Mouse (Mus musculus) heart, embryonic 16.5 days (tissue): ENCODE measurements around the gene 3300002I08Rik. TPM values are rescaled to one million over a fixed set of nuclear protein-coding genes. Genes with fewer than 3 reads are reported as not detected.
A peak's percentile ranks its signal among the peaks of the same experiment; 100 is the strongest.
"Not testable (repeated sequence)": the region's sequence is repeated elsewhere in the genome, so short reads cannot be mapped to it uniquely, and the experiment has no call there.

Source experiments
- ATAC-seq: fragments of 200-750 bp; cut with Nextera tagmentation; replicated peaks from 2 replicates; pipeline ENCODE4 v1.8.0; 2017; ENCODE audit warnings: moderate number of reproducible peaks; ENCODE audit not compliant: insufficient read depth, low FRiP score; ENCODE audit errors: extremely low read depth
- H3K27ac ChIP-seq: fragments of 300-500 bp; sonication (generic); 2 replicates; pipeline ENCODE4 v1.5.1; 2014; ENCODE audit warnings: mild to moderate bottlenecking, low read length, control low read depth, moderate library complexity
- H3K27me3 ChIP-seq: fragments of 300-500 bp; sonication (generic); 2 replicates; pipeline ENCODE4 v1.6.1; 2014; ENCODE audit warnings: low read length, mixed read lengths; ENCODE audit not compliant: control insufficient read depth, insufficient read depth
- H3K36me3 ChIP-seq: fragments of 300-500 bp; sonication (generic); 2 replicates; pipeline ENCODE4 v1.6.1; 2014; ENCODE audit not compliant: control insufficient read depth, insufficient read depth
- H3K4me1 ChIP-seq: fragments of 300-500 bp; sonication (generic); 2 replicates; pipeline ENCODE4 v1.6.1; 2014; ENCODE audit warnings: low read length, mixed read lengths; ENCODE audit not compliant: control insufficient read depth, insufficient read depth
- H3K4me2 ChIP-seq: fragments of 300-500 bp; sonication (generic); 2 replicates; pipeline ENCODE4 v1.6.1; 2014; ENCODE audit warnings: low read depth, mild to moderate bottlenecking, control low read depth, low read length
- H3K4me3 ChIP-seq: fragments of 300-500 bp; sonication (generic); 2 replicates; pipeline ENCODE4 v1.5.1; 2014; ENCODE audit warnings: mild to moderate bottlenecking, control low read depth, low read length
- H3K9ac ChIP-seq: fragments of 300-500 bp; sonication (generic); 2 replicates; pipeline ENCODE4 v1.6.1; 2014; ENCODE audit warnings: low read length, control low read depth
- H3K9me3 ChIP-seq: fragments of 300-500 bp; sonication (generic); replicated peaks from 2 replicates; pipeline ENCODE4 v1.6.1; 2016; ENCODE audit warnings: low read length; ENCODE audit not compliant: control insufficient read depth
- WGBS: fragments of 180-500 bp; shearing (Covaris S2); extraction: QIAGEN DNeasy Blood & Tissue Kit; methylation state at CpG from one replicate; pipeline ENCODE4 v1.1.7; 2014; 5-methylcytosine and 5-hydroxymethylcytosine counted together
- polyA plus RNA-seq: library from polyadenylated mRNA; unstranded; fragments of >200 nt; fragmentation: Nextera tagmentation; extraction: Ambion mirVana; gene quantifications from 2 replicates; pipeline ENCODE4 v1.2.1, GENCODE M21; 2015

The 3300002I08Rik gene
- polyA plus RNA-seq, 1 experiment from 2014 or later, result 4.9 TPM

DNA sequence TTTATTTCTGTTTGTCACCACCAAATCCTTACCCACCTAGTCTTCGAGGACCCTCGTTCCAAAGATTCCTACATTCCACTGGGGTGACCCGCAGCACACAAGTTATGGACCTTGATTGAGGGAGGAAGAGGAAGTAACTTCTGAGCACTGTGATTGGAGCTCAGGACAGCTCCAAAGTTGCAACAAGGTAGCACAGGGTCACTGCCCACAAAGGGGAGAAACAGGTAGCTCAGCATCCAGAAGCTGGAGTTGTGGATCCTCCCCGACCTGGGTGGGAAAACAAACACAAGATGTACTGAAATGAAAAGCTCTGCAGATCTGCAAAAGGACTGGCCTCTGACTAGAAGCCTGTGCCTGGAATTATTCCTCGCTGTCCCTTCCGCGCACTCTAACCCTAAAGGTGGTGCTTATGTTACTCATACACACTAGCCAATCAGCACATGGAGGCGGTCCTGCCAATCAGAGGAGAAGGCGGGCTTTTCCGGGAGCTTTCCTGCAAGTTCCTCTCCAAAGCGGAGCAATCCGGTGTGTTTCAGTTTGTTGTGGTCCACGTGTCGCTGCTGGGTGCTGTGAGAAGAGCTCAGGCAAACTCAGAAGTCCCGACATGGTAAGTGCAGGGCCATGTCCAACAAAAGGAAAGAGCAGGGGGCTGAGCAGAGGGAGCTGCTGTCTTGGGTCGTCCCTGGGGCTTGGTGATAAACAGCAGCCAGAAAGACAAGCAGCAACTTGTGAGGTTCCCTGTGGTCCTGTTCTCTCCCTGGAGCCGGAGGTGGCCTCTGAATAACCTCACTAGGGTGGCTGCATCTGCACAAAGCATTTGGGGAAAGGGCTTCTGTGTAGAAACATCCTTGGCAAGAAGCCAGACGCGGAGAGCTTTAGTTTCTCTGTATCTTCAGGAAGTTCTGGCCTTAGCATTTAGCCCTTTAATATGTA is 51.3 kb downstream of the 3300002I08Rik start:
- Histone ChIP-seq H3K27ac (peak overlapping the region; percentile 63; the same call in 1 of the 2 replicates), H3K4me2 (peak overlapping the region; percentile 73), H3K9ac (peak overlapping the region; percentile 72), H3K4me3 (peak overlapping the region; percentile 64)
- H3K27me3 ChIP-seq, H3K9me3 ChIP-seq, H3K36me3 ChIP-seq, H3K4me1 ChIP-seq: not testable (repeated sequence)
- 6% methylated on average over 19 of the region's 19 CpGs for WGBS
- ATAC-seq, result peak; percentile 99

DNA sequence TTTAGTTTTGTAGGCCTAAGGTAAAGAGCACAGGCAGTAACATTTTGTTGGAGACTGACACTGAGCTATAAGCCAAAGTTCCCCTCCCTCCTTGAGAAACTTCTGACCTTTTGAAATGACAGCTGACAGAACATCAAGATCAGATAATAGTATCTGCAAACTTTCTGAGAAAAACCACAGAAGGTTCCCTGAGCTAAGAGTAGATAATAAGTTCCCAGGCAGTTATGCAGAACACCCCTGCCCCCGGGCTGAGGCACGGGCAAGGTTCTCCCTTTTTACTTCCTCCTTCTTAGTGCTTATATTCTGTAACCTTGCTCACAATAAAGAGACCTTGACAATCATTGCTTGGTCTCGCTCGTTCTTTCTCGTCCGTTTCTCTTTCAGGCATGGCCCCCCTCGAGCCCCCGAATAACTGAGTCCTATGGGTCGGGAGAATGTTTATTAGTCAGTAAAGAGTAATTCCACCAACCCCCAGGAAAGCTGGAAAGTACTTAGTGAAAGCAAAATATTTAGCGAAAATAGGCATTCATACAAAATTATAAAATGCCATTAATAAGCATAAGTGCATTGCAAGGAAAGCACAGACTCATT is 55.3 kb downstream of the 3300002I08Rik start:
- Histone ChIP-seq H3K9me3 (no peaks in the 10 kb centered on the region), H3K9ac (no peak overlapping the region), H3K4me3 (no peak overlapping the region), H3K27ac (no peak overlapping the region), H3K36me3 (no peaks in the 10 kb centered on the region), H3K4me2 (no peak overlapping the region), H3K4me1 (no peaks in the 10 kb centered on the region), H3K27me3 (no peaks in the 10 kb centered on the region)
- ATAC-seq, result no peak
- WGBS, result 78% methylated on average over 10 of the region's 10 CpGs

GRCm38 (mm10) chr2:150299096-150299495 is 63.5 kb downstream of the 3300002I08Rik start:
- Histone ChIP-seq H3K36me3 (no peaks in the 10 kb centered on the region), H3K27ac (no peak overlapping the region), H3K4me1 (no peaks in the 10 kb centered on the region), H3K9me3 (no peaks in the 10 kb centered on the region), H3K9ac (no peak overlapping the region), H3K27me3 (no peaks in the 10 kb centered on the region), H3K4me2 (no peak overlapping the region), H3K4me3 (no peak overlapping the region)
- ATAC-seq, result no peak
- 21% methylated on average over 1 of the region's 1 CpGs for WGBS

DNA sequence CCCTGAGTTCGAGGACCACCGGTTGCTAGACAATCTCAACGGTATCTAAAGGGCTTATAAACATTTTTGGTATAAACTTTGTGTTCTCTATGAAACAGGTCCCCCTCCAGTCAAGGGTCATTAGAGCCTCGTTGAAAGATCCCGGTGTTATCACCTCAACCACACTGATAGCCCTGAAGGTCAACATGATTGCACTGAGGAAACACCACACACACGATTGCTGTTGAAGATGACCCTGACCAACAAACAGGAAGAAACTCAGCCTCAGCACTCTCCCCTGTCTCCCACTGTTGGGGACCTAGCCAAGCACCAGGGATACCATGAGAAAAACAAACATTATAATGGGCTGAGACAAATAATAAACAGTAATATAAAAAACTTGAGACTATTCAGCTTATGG is 68.9 kb downstream of the 3300002I08Rik start:
- Histone ChIP-seq H3K9ac (no peak overlapping the region), H3K4me1 (no peaks in the 10 kb centered on the region), H3K27ac (no peak overlapping the region), H3K27me3 (no peaks in the 10 kb centered on the region), H3K9me3 (no peaks in the 10 kb centered on the region), H3K36me3 (no peaks in the 10 kb centered on the region), H3K4me3 (no peak overlapping the region), H3K4me2 (no peak overlapping the region)
- no peak for ATAC-seq
- WGBS, result 62% methylated on average over 6 of the region's 6 CpGs

Other genes starting within 250 kb of the 3300002I08Rik start
- 5.9 and 6.3 TPM in 2 replicates for gene Zfp120, start 226.1 kb downstream of the 3300002I08Rik start, polyA plus RNA-seq
- not detected in 2 replicates for gene Gm10770, start 183.1 kb downstream of the 3300002I08Rik start, polyA plus RNA-seq
- gene Gm14139, start 181.0 kb downstream of the 3300002I08Rik start, polyA plus RNA-seq, result 0.12 TPM in 1 of 2 replicates, not detected in the other
- gene Zfp937, start 144.7 kb downstream of the 3300002I08Rik start, polyA plus RNA-seq, result 4.1 TPM in 2 replicates
- 2.8 and 3.9 TPM in 2 replicates for gene Gm21994, start 107.2 kb downstream of the 3300002I08Rik start, polyA plus RNA-seq
- gene Gm14124, start 105.2 kb downstream of the 3300002I08Rik start, polyA plus RNA-seq, result not detected in 2 replicates
- gene Gm10130, start 39.1 kb downstream of the 3300002I08Rik start, polyA plus RNA-seq, result 2.5 and 2.6 TPM in 2 replicates
- gene Zfp442, start 88.7 kb upstream of the 3300002I08Rik start, polyA plus RNA-seq, result 4.4 and 4.5 TPM in 2 replicates
- gene Zfp345, start 122.3 kb upstream of the 3300002I08Rik start, polyA plus RNA-seq, result 0.09 TPM in 2 replicates
- gene Cst7, start 207.7 kb upstream of the 3300002I08Rik start, polyA plus RNA-seq, result 1.1 and 2.1 TPM in 2 replicates
- 26.6 and 28.8 TPM in 2 replicates for gene Apmap, start 245.8 kb upstream of the 3300002I08Rik start, polyA plus RNA-seq